Mouse (Mus musculus) MEL (cell line): ENCODE measurements around the gene Mief1. TPM values are rescaled to one million over a fixed set of nuclear protein-coding genes. Genes with fewer than 3 reads are reported as not detected.
A peak's percentile ranks its signal among the peaks of the same experiment; 100 is the strongest.

Experiments used
- DNase-seq: peaks from one replicate; pipeline ENCODE4 v3.0.0; 2011; ENCODE audit warnings: low read depth, low spot score
- H3K27ac ChIP-seq: 2 replicates; pipeline ENCODE4 v1.5.1; 2012; ENCODE audit warnings: low read depth, mild to moderate bottlenecking, control low read depth, low read length, moderate library complexity; ENCODE audit not compliant: control insufficient read depth
- H3K27me3 ChIP-seq, 2 experiments: fragments of 150-350 bp in 1 of 2; sonication (generic) in 1 of 2; 2 replicates each; pipeline ENCODE4 v1.6.1; 2012; ENCODE audit warnings: low read length in 2 of 2, mild to moderate bottlenecking in 2 of 2, improper control_type of control experiment in 1 of 2, moderate library complexity in 1 of 2; ENCODE audit not compliant: insufficient read depth in 2 of 2, control insufficient read depth in 1 of 2
- H3K36me3 ChIP-seq, 2 experiments: 2 replicates each; pipeline ENCODE4 v1.6.1; 2012 to 2014; ENCODE audit warnings: low read length in 2 of 2, improper control_type of control experiment in 1 of 2, inconsistent platforms in 1 of 2, mild to moderate bottlenecking in 1 of 2; ENCODE audit not compliant: insufficient read depth in 2 of 2, control insufficient read depth in 1 of 2
- H3K4me1 ChIP-seq, 2 experiments: fragments of 150-350 bp in 1 of 2; sonication (generic) in 1 of 2; 2 replicates each; pipeline ENCODE4 v1.6.1; 2012; ENCODE audit warnings: low read length in 2 of 2, improper control_type of control experiment in 1 of 2, mild to moderate bottlenecking in 1 of 2; ENCODE audit not compliant: insufficient read depth in 2 of 2, control insufficient read depth in 1 of 2
- H3K4me3 ChIP-seq, 2 experiments: fragments of 150-350 bp in 1 of 2; sonication (generic) in 1 of 2; 2 replicates each; pipeline ENCODE4 v1.5.1; 2012; ENCODE audit warnings: low read depth in 2 of 2, low read length in 2 of 2, mild to moderate bottlenecking in 2 of 2, moderate library complexity in 2 of 2, control low read depth in 1 of 2, improper control_type of control experiment in 1 of 2; ENCODE audit not compliant: control insufficient read depth in 1 of 2, insufficient read depth in 1 of 2
- H3K79me2 ChIP-seq: 2 replicates; pipeline ENCODE4 v1.6.1; 2012; ENCODE audit warnings: mild to moderate bottlenecking, low read length, moderate library complexity; ENCODE audit not compliant: control insufficient read depth, poor library complexity, insufficient read depth
- H3K9ac ChIP-seq: 2 replicates; pipeline ENCODE4 v1.6.1; 2012; ENCODE audit warnings: low read depth, mild to moderate bottlenecking, control low read depth, low read length, moderate library complexity; ENCODE audit not compliant: control insufficient read depth, poor library complexity, severe bottlenecking
- H3K9me3 ChIP-seq: fragments of 150-350 bp; sonication (generic); replicated peaks from 2 replicates; pipeline ENCODE4 v1.6.1; 2012; ENCODE audit warnings: mild to moderate bottlenecking, low read length, improper control_type of control experiment, moderate library complexity; ENCODE audit not compliant: insufficient read depth
- BHLHE40 ChIP-seq: IDR thresholded peaks from 2 replicates; pipeline ENCODE4 v1.6.1; 2012; ENCODE audit warnings: low read depth, mild to moderate bottlenecking, inconsistent platforms, low read length, improper control_type of control experiment, borderline replicate concordance
- EP300 ChIP-seq, 2 experiments: IDR thresholded peaks; 2 replicates each; pipeline ENCODE4 v1.6.1; 2011; ENCODE audit warnings: improper control_type of control experiment in 2 of 2, low read length in 2 of 2, low read depth in 1 of 2, mild to moderate bottlenecking in 1 of 2
- GATA1 ChIP-seq: IDR thresholded peaks from 2 replicates; pipeline ENCODE4 v1.6.1; 2011; ENCODE audit warnings: low read depth, low read length, improper control_type of control experiment
- HCFC1 ChIP-seq: IDR thresholded peaks from 2 replicates; pipeline ENCODE4 v1.6.1; 2012; ENCODE audit warnings: low read depth, mild to moderate bottlenecking, inconsistent platforms, low read length, improper control_type of control experiment, moderate library complexity
- MAFK ChIP-seq: IDR thresholded peaks from 2 replicates; pipeline ENCODE4 v1.6.1; 2011; ENCODE audit warnings: low read depth, mild to moderate bottlenecking, low read length, improper control_type of control experiment, borderline replicate concordance
- MAZ ChIP-seq: IDR thresholded peaks from 2 replicates; pipeline ENCODE4 v1.6.1; 2012; ENCODE audit warnings: low read depth, mild to moderate bottlenecking, inconsistent platforms, low read length, improper control_type of control experiment
- MXI1 ChIP-seq: IDR thresholded peaks from 2 replicates; pipeline ENCODE4 v1.6.1; 2011; ENCODE audit warnings: mild to moderate bottlenecking, low read depth, low read length, improper control_type of control experiment
- MYB ChIP-seq: IDR thresholded peaks from 2 replicates; pipeline ENCODE4 v1.6.1; 2011; ENCODE audit warnings: mild to moderate bottlenecking, low read depth, low read length, improper control_type of control experiment
- MYC ChIP-seq: IDR thresholded peaks from 2 replicates; pipeline ENCODE4 v1.6.1; 2011; ENCODE audit warnings: low read depth, mild to moderate bottlenecking, low read length, improper control_type of control experiment, moderate library complexity
- NELFE ChIP-seq: IDR thresholded peaks from 2 replicates; pipeline ENCODE4 v1.6.1; 2011; ENCODE audit warnings: low read depth, low read length, improper control_type of control experiment
- NRF1 ChIP-seq: IDR thresholded peaks from 2 replicates; pipeline ENCODE4 v1.6.1; 2014; ENCODE audit warnings: low read depth, mild to moderate bottlenecking, inconsistent platforms, low read length, improper control_type of control experiment, moderate library complexity; ENCODE audit not compliant: poor library complexity, insufficient read depth, severe bottlenecking
- POLR2AphosphoS2 ChIP-seq: IDR thresholded peaks from 2 replicates; pipeline ENCODE4 v1.6.1; 2011; ENCODE audit warnings: low read length, improper control_type of control experiment
- POLR2AphosphoS5 ChIP-seq: IDR thresholded peaks from 2 replicates; pipeline ENCODE4 v1.6.1; 2012; ENCODE audit warnings: low read depth, borderline replicate concordance, mild to moderate bottlenecking, inconsistent platforms, low read length, moderate library complexity, mixed read lengths
- RCOR1 ChIP-seq: IDR thresholded peaks from 2 replicates; pipeline ENCODE4 v1.6.1; 2012; ENCODE audit warnings: low read depth, mild to moderate bottlenecking, inconsistent platforms, low read length, improper control_type of control experiment
- SIN3A ChIP-seq: IDR thresholded peaks from 2 replicates; pipeline ENCODE4 v1.6.1; 2012; ENCODE audit warnings: low read length, improper control_type of control experiment, inconsistent platforms
- SMC3 ChIP-seq: IDR thresholded peaks from 2 replicates; pipeline ENCODE4 v1.6.1; 2011; ENCODE audit warnings: low read depth, low read length, improper control_type of control experiment
- TBP ChIP-seq: IDR thresholded peaks from 2 replicates; pipeline ENCODE4 v1.8.0; 2011; ENCODE audit warnings: low read depth, low read length, improper control_type of control experiment
- TCF12 ChIP-seq: IDR thresholded peaks from 2 replicates; pipeline ENCODE4 v1.6.1; 2014; ENCODE audit warnings: low read depth, mild to moderate bottlenecking, inconsistent platforms, low read length, improper control_type of control experiment, moderate library complexity
- USF1 ChIP-seq: IDR thresholded peaks from 2 replicates; pipeline ENCODE4 v1.6.1; 2014; ENCODE audit warnings: low read depth, mild to moderate bottlenecking, inconsistent platforms, low read length, improper control_type of control experiment, moderate library complexity
- USF2 ChIP-seq, 2 experiments: IDR thresholded peaks; 2 replicates each; pipeline ENCODE4 v1.6.1; 2011 to 2012; ENCODE audit warnings: improper control_type of control experiment in 2 of 2, low read length in 2 of 2, borderline replicate concordance in 1 of 2, inconsistent platforms in 1 of 2, low read depth in 1 of 2, mild to moderate bottlenecking in 1 of 2; ENCODE audit not compliant: insufficient read depth in 1 of 2
- ZKSCAN1 ChIP-seq: IDR thresholded peaks from 2 replicates; pipeline ENCODE4 v1.6.1; 2012; ENCODE audit warnings: low read depth, mild to moderate bottlenecking, inconsistent platforms, low read length, improper control_type of control experiment, moderate library complexity
- ZMIZ1 ChIP-seq: IDR thresholded peaks from 2 replicates; pipeline ENCODE4 v1.6.1; 2012; ENCODE audit warnings: low read depth, mild to moderate bottlenecking, inconsistent platforms, low read length, improper control_type of control experiment, moderate library complexity
- ZNF384 ChIP-seq: IDR thresholded peaks from 2 replicates; pipeline ENCODE4 v1.6.1; 2012; ENCODE audit warnings: low read depth, mild to moderate bottlenecking, inconsistent platforms, low read length, improper control_type of control experiment
- polyA plus RNA-seq, 2 experiments: library from polyadenylated mRNA; stranded (reverse) in 1 of 2; unstranded in 1 of 2; fragments of >175 nt in 1 of 2; fragments of >200 nt in 1 of 2; gene quantifications; 2 replicates each; pipeline versions ENCODE4 v1.2.1 to v1.2.4; 2012; ENCODE audit warnings: low replicate concordance in 2 of 2, low read depth in 1 of 2; ENCODE audit not compliant: insufficient read length in 2 of 2, insufficient read depth in 1 of 2, missing spikeins in 1 of 2
- total RNA-seq: library from RNA; depleted of rRNA; stranded (reverse); fragments of 300-350 nt; gene quantifications from 2 replicates; pipeline ENCODE4 v1.2.3, GENCODE M21; 2012

Mief1 gene
- total and polyA plus RNA-seq, 3 experiments = 34.6 to 41.5 TPM; not detected in 1

DNA sequence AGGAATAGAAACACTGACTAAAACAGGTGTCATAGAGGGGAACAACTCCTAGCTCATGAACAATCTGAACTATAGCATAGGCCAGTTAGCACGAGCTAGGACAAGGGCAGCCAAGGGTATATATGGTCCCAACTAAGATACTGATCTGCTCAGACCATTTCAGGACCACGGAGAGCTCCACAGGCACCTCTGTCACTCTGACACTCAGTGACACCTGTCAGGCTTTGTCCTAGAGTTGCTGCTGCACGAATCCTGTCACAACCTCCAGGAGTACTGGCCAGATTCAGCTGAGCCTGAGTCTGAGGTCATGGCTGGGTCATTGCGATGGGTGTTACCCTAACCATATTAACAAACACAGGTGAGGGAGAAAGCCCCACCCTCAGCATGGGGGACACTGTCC is 30.4 kb upstream of the Mief1 start:
- Histone ChIP-seq H3K36me3 (no peaks in the 10 kb centered on the region), H3K27me3 (peaks cover 0 to 7% of the 10 kb centered on the region in 2 experiments; a peak in 3 of 4 replicates)
- TF ChIP-seq MXI1 (peak; percentile 41; the same call in 1 of the 2 replicates), TCF12 (no peak), MAZ (no peak), SIN3A (peak; percentile 70), GATA1 (0 out of 2 replicates have a peak, but pooled peaks have one; percentile 22), POLR2AphosphoS2 (no peak), MAFK (no peak)
- TF ChIP-seq, all 39 proteins: peak for 3
- DNase-seq = peak; percentile 63
- H3K27ac ChIP-seq = no peak overlapping the region
- H3K4me1 ChIP-seq = no peaks in the 10 kb centered on the region
- H3K9me3 ChIP-seq = no peaks in the 10 kb centered on the region
- no peak overlapping the region for H3K4me3 ChIP-seq
- no peaks in the 10 kb centered on the region for H3K79me2 ChIP-seq
- no peak overlapping the region for H3K9ac ChIP-seq

DNA sequence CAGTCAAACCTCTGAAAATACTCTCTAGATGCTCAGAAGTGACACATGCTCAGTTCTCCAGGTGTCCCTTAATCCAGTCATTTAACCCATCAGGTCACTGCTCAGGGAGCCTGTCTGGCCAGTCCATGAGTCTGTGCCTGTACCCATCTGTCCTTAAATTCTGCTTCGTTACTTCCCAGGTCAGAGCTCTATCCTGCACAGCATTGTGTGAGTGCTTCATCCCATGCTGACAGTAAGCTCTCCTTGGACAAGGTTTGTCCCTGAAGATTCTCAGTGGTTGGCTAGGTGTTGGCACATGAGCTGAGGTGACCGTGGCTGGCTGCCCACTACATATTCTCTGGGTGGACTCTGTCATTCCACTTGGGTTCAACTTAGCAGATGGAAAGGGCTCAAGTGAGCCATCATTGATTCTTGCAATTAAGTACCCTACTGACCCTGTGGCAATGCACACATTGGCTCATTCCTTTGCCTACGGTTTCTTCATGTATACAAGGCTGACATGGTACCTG is 27.7 kb upstream of the Mief1 start:
- Histone ChIP-seq H3K4me3 (no peak overlapping the region), H3K36me3 (no peaks in the 10 kb centered on the region), H3K9me3 (no peaks in the 10 kb centered on the region), H3K27me3 (peaks cover 0 to 6% of the 10 kb centered on the region in 2 experiments; a peak in 3 of 4 replicates), H3K79me2 (no peaks in the 10 kb centered on the region), H3K9ac (no peak overlapping the region), H3K27ac (no peak overlapping the region)
- DNase-seq = no peak
- TF ChIP-seq POLR2AphosphoS5 = no peak
- TF ChIP-seq MYB = no peak
- TF ChIP-seq USF1 = no peak
- no peak for TF ChIP-seq ZNF384
- no peak for TF ChIP-seq EP300 (IDR thresholded peaks at IDR 0.05; ENCODE audit: low read depth in 1 of 2, low read length in 2 of 2)
- TF ChIP-seq HCFC1 = no peak
- no peak for TF ChIP-seq SMC3
- TF ChIP-seq NRF1 = no peak
- no peak for TF ChIP-seq RCOR1
- TF ChIP-seq NELFE = no peak
- TF ChIP-seq ZKSCAN1 = no peak
- TF ChIP-seq ZMIZ1 = no peak
- TF ChIP-seq TBP = no peak
- no peak for TF ChIP-seq BHLHE40
- TF ChIP-seq GATA1 = no peak
- no peak for TF ChIP-seq MYC
- no peak for TF ChIP-seq USF2 (IDR thresholded peaks at IDR 0.05; ENCODE audit: borderline replicate concordance in 1 of 2, insufficient read depth in 1 of 2, low read depth in 1 of 2, low read length in 2 of 2)
- TF ChIP-seq, all 39 proteins: peak for 0
- H3K4me1 ChIP-seq = no peaks in the 10 kb centered on the region
